Comparison of ENCODE assay signal across 9 mouse cellular contexts in genomic region chr8:41443556-41443955, GRCm38 (mm10). TPM values are rescaled to one million over a fixed set of nuclear protein-coding genes. Genes with fewer than 3 reads are reported as not detected.
DNase-seq lines count a peak whose midpoint lies in the region; ATAC-seq lines count a peak whose summit lies in the region.
"Had no signal": no experiment of that assay in that cellular context is flagged by ENCODE, and none has a peak within 500 bp of the region (broad histone marks: within the 10 kb centered on the region; RNA-seq: fewer than 3 reads in every experiment).

No protein-coding gene starts in this region.

- H3K27ac ChIP-seq in heart, embryonic 11.5 days (ENCODE audit: low read depth, low read length): no peak overlapping the region
- no peak overlapping the region for H3K27ac ChIP-seq in midbrain, embryonic 14.5 days (replicated peaks; ENCODE audit: low read depth, low read length)
- H3K27ac ChIP-seq: stomach, embryonic 15.5 days had no signal

- H3K4me3 ChIP-seq in heart, embryonic 11.5 days (ENCODE audit: low read depth, low read length): no peak overlapping the region
- H3K4me3 ChIP-seq in midbrain, embryonic 14.5 days (replicated peaks; ENCODE audit: low read depth, low read length): no peak overlapping the region
- H3K4me3 ChIP-seq: stomach, embryonic 15.5 days had no signal

- no peak overlapping the region for H3K4me2 ChIP-seq in heart, embryonic 11.5 days
- H3K4me2 ChIP-seq in midbrain, embryonic 14.5 days (ENCODE audit: low read length): no peak overlapping the region
- H3K4me2 ChIP-seq: stomach, embryonic 15.5 days had no signal

- no peaks in the 10 kb centered on the region for H3K4me1 ChIP-seq in heart, embryonic 11.5 days (ENCODE audit: control insufficient read depth, insufficient read depth, low read length)
- no peaks in the 10 kb centered on the region for H3K4me1 ChIP-seq in midbrain, embryonic 14.5 days (ENCODE audit: control insufficient read depth, insufficient read depth, low read length)
- H3K4me1 ChIP-seq: stomach, embryonic 15.5 days had no signal

- DNase-seq in heart, adult 11 months: peak; percentile 28
- DNase-seq in ES-CJ7 (ENCODE audit: low read depth, low spot score): peak; percentile 38
- DNase-seq in cerebellum, postnatal 14 days: peak; percentile 68 to 75
- DNase-seq in heart, postnatal 4 days: peak; percentile 51
- peak; percentile 55 for DNase-seq in layer of hippocampus, adult 9-10 months (ENCODE audit: low spot score)
- DNase-seq in midbrain, embryonic 14.5 days: peak; percentile 89

- H3K36me3 ChIP-seq in heart, embryonic 11.5 days (ENCODE audit: control insufficient read depth, insufficient read depth, low read length): no peaks in the 10 kb centered on the region
- H3K36me3 ChIP-seq in midbrain, embryonic 14.5 days (ENCODE audit: control insufficient read depth, insufficient read depth, low read length): no peaks in the 10 kb centered on the region
- H3K36me3 ChIP-seq: stomach, embryonic 15.5 days had no signal

- WGBS in heart, embryonic 11.5 days (ENCODE audit: insufficient replicate concordance): 4% methylated on average over 4 of the region's 4 CpGs
- 4% methylated on average over 4 of the region's 4 CpGs for WGBS in midbrain, embryonic 14.5 days

- ATAC-seq in heart, embryonic 11.5 days (replicated peaks; ENCODE audit: insufficient number of reproducible peaks, low FRiP score, low TSS enrichment): no peak
- peak; percentile 50; the same call in 1 of the 2 replicates for ATAC-seq in midbrain, embryonic 14.5 days (ENCODE audit: low FRiP score, low TSS enrichment)
- ATAC-seq in erythroid progenitor cell, adult 5-6 weeks (replicated peaks; ENCODE audit: low FRiP score, poor library complexity, severe bottlenecking): no peak

- no peak overlapping the region for H3K9ac ChIP-seq in heart, embryonic 11.5 days (ENCODE audit: low read depth, low read length)
- no peak overlapping the region for H3K9ac ChIP-seq in midbrain, embryonic 14.5 days (replicated peaks; ENCODE audit: low read length)
- H3K9ac ChIP-seq: stomach, embryonic 15.5 days had no signal

- H3K9me3 ChIP-seq in heart, embryonic 11.5 days (replicated peaks; ENCODE audit: control insufficient read depth, low read length): no peaks in the 10 kb centered on the region
- no peaks in the 10 kb centered on the region for H3K9me3 ChIP-seq in midbrain, embryonic 14.5 days (ENCODE audit: control insufficient read depth, low read length)
- H3K9me3 ChIP-seq: stomach, embryonic 15.5 days had no signal

- H3K27me3 ChIP-seq in heart, embryonic 11.5 days (ENCODE audit: control insufficient read depth, insufficient read depth, low read length): no peaks in the 10 kb centered on the region
- H3K27me3 ChIP-seq in midbrain, embryonic 14.5 days (ENCODE audit: control insufficient read depth, insufficient read depth, low read length): no peaks in the 10 kb centered on the region
- H3K27me3 ChIP-seq: stomach, embryonic 15.5 days had no signal

RNA-seq across cellular contexts. Expression of gene Frg1, which starts 26.7 kb away (rescaled TPM):
- polyA plus RNA-seq in heart, embryonic 11.5 days (2014; fragmentation: Nextera tagmentation; extraction: Ambion mirVana): 77.3 and 92.1 TPM in 2 replicates
- total RNA-seq in heart, postnatal 4 days (2021): 10 to 100 TPM; 31.4 TPM
- 79.4 and 85.7 TPM in 2 replicates for polyA plus RNA-seq in midbrain, embryonic 14.5 days (2014; fragmentation: Nextera tagmentation; extraction: Ambion mirVana)
- total RNA-seq in erythroid progenitor cell, adult 5-6 weeks (2015; ENCODE audit: low replicate concordance): 53.0 and 65.8 TPM in 2 replicates
- total RNA-seq in erythroid progenitor cell, adult 5-6 weeks (2017; ENCODE audit: low replicate concordance): 44.6 and 51.3 TPM in 2 replicates

Comparison
In these comparisons a context has a peak if more than half of its experiments do, and no peak if none do; other contexts are left out.
1. DNase-seq: peak in every context shown above with its lines; median percentile 89 in midbrain, embryonic 14.5 days; 72 in cerebellum, postnatal 14 days; 55 in layer of hippocampus, adult 9-10 months; 51 in heart, postnatal 4 days; 38 in ES-CJ7; 28 in heart, adult 11 months.